Mouse (Mus musculus) gastrocnemius, postnatal 25 days (tissue): ENCODE data around the gene Wdr26. TPM values are rescaled to one million over a fixed set of nuclear protein-coding genes. Genes with fewer than 3 reads are reported as not detected.

Experiments
- DNase-seq: peaks from one replicate; pipeline ENCODE4 v3.0.0; 2022
- long read RNA-seq, 2 experiments: library from polyadenylated mRNA; stranded (forward); transcript quantifications; one replicate each; pipeline ENCODE4 v2.0.0; 2021
- total RNA-seq, 2 experiments: library from RNA; stranded (reverse); gene quantifications; 1 replicate in 1 of 2; 2 replicates in 1 of 2; pipeline ENCODE4 v1.2.3; 2021

The Wdr26 gene
- 10 to 100 TPM; 93.9 to 99.4 TPM for total RNA-seq
- long read RNA-seq, experiment 1, full-length matches to known transcripts: 4 of 63 reads
- long read RNA-seq, experiment 1, partial matches to known transcripts: 2 of 63 reads
- long read RNA-seq, experiment 1, other reads (novel, unspliced or antisense): 57 of 63 reads
- long read RNA-seq, experiment 2, full-length matches to known transcripts: 9 of 55 reads
- long read RNA-seq, experiment 2, partial matches to known transcripts: 4 of 55 reads
- long read RNA-seq, experiment 2, other reads (novel, unspliced or antisense): 42 of 55 reads

GRCm38 (mm10) chr1:181211920-181212633 is at the start of gene Wdr26:
TSS of gene Wdr26 (minus strand) at chr1:181212001.
- DNase-seq: peak; percentile 82

GRCm38 (mm10) chr1:181260949-181261696 is 49.3 kb upstream of the Wdr26 start:
- DNase-seq: no peak

DNA sequence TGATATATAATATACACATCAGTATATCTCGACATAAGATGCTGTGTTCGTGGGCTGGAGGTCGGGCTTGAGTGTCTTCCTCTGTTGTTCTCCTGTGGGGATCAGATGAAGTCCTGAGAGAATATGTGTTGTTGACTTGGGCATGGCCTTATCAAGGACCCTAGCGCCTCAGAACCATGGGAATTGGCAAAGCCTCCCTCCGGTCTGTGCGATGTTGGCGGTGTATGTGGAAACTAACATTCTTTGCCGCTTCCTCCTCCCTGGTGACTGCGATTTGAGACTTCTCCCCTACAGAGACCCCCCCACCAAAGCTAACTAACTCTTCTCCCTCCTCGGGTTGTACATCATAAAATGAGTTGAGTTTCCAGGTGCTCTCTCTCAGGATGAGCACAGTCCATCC is 48.6 kb upstream of the Wdr26 start:
- DNase-seq: no peak

DNA sequence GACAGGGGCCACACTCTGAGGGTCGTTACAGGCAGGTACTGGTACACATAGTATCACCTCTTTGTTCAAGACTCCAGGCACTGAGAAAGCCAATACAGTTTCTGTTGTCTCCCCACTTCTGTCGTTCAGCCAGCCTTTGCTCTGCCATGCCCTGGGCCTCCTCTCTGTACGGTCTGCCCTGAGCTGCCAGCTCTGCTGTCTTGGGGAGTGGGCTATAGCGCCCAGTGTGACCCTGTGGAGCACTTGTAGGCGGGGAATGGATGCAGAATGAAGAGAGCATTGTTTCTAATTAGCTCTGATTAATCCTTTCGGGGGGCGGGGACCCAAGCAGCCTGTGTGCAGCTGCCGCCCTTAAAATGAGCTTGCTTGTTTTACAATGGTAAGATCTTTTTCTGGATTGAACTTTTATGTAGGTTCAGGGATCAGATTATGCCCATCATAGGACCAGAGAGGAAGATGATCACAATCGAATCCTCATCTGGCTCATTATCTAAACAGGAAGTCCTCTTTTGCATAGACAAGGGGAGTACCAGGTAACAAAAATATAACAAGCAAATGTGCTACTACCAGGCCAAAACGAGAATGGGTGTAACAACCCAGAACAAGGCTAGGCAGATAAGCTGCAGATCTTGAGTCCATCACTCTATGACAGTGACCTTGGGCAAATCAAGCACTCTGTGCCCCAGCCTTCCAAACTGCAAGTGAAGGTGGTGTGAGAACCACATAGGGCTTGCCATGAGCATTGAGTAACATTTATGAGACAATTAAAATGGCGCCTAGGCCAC is 48.0 kb upstream of the Wdr26 start:
- DNase-seq: no peak

- DNase-seq: no peak
Observed at GRCm38 (mm10) chr1:181259056-181259455, 47.3 kb upstream of the Wdr26 start.

- no peak for DNase-seq
Observed at GRCm38 (mm10) chr1:181258616-181259015, 46.8 kb upstream of the Wdr26 start.

DNA sequence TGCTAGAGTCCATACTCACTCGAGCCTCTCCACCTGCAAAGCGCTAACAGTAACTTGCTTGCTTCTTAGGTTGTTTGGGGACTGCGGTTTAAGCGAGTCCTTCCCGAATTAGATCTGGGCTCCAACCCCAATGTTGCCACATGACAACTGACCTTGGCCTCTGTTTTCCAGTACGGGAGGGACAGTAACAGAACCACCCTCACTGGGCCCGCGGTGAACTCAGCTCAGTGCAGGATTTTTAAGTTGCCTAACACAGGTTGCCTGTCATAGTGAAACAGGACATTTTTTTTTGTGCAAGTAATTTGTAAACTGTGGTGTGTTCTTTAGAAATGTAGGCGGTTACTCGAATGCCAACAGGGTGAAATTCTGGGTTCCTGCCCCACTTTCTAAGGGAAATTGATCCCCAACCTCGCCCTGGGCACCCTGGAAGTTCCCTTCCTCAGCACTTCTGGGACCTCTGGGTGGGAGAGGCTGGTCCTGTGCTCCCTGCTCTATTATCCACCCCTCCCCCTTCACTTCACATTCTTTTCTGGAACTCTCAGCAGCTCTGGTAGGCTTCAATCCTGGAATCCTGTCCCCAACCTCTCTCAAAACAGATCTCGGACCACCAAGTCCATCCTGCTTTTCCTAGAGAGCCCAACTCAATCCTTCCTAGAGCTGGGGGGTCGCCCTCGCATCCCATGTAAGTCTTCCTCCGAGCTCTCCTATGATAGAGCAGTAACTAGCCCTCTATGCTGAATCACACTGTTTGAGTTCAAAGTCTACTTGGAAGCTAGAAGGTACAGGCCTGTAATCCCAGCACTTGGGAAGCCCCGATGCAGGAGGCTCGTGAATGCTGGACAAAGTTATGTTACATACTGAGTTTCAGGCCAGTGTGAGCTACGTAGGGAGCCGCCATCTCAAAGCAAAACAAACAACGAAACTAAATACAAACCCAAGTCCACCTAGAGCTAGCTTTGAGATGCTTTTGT is 46.1 kb upstream of the Wdr26 start:
- peak; percentile 72 for DNase-seq

DNA sequence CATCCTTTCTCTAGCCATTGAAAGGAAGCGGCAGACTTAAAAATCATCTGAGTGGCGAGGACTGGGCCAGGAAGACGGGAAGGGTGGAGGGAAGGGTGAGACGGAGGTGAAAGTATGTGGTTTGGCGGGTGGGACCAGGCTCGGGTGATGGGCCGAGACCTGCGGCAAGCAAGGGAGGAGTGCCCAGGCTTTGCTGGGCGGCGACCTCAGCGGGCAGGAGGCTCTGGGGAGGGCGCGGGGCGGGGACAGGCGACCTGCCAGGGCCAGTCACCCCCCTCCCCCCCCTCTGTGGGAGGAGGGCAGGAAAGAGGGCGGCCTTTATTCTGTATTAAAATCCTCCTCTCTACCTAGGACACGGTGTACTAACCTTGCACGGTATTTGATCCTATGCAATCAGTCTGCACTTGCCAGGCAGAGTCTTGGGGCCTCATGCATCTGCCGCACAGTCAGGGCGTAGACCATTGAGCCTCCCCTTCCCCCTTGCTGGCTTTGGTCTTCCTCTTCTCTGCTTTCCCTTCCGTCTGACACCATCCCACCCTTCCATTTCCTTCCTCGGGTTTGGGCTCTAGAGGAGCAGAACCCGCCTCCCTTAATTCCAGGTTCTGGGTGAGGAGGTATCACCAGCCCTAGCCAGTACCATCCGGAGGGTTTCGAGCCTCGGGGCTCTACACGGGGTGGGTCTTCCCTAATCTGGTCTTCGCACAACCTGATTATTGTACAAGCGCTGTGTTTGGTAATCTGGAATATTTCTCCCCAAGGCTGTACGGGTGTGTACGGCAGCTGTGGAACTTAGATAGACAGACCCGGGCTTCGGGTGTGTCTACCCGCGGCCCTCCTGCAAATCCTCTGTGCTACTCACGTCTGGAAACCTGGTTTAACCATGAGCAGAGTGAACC is 45.1 kb upstream of the Wdr26 start:
- DNase-seq: peak; percentile 89

DNA sequence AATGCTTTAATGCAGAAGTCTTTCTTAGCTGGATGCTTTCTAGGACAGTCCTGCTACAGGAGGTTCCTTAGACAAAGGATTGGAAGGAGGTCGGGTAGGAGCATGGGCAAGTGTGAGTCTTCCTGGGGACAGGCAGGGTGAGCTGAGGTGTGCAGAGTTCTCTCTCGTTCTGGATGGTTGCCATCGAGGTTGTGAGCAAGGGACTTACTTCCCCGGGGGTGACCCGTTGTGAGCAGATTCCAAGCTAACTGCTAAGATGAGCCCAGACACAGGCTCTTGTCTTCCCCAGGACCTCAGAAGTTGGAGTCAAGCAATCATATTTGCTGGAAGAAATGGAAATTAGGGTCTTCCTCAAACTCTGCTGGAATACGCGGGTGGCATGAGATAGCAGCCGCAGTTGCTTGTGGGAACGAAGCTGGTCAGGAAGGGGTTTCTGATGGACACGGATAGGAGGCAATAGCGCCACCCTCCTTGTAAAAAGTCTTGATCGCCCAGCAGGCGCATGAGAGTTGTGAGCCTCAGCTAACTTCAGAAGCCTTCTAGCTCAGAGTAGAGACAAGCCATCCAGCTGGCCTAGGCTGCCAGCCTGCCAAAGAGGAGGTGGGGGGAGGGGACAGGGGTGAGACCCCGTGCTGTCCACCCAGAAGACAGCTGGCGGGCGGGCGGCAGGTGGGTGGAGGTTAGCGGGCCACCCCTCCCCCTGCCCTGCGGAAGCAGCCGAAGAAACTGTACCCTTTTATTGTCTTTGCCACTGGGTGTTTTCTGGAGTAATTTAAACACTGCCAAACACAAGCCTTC is 44.3 kb upstream of the Wdr26 start:
- peak; percentile 76 for DNase-seq

GRCm38 (mm10) chr1:181255450-181255849 is 43.6 kb upstream of the Wdr26 start:
- DNase-seq: no peak

- no peak for DNase-seq
Observed at GRCm38 (mm10) chr1:181251624-181252023, 39.8 kb upstream of the Wdr26 start.

DNA sequence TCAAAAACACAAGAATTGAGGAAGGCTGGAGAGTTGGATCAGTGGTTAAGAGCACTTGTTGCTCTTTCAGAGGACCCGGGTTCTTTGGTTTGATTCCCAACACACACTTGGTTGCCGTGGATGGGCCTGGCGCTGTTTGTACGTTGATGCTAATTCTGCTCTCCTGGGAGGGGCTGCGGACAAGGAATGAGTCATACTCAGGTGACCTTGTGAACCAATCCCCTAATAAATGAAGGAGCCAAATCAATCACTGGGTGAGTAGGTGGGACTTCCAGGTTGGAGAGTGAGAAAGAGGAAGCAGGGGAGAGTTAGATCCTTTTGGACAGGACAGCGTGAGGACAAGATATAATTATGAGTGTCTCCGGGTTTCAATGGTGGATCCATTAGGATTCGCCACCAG is 39.2 kb upstream of the Wdr26 start:
- DNase-seq: no peak

DNA sequence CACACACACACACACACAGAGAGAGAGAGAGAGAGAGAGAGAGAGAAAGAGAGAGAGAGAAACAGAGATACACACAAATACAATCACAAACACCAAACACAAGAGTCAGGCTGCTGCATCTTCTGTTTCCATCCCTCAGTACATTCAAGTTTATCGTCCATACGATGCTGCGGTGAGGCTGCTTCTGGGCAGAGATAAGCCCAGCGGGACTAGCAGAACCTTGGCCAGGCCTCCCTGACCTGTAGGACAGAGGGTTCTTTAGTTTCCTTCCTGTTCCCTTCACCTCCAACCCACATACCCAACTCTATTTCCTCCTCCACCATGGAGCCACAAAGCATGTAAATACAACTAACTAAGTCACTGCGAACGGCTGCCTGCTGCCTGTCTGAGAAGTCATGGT is 37.7 kb upstream of the Wdr26 start:
- no peak for DNase-seq

GRCm38 (mm10) chr1:181247175-181247574 is 35.4 kb upstream of the Wdr26 start:
- DNase-seq: no peak

GRCm38 (mm10) chr1:181246487-181247138 is 34.8 kb upstream of the Wdr26 start:
- DNase-seq: no peak

DNA sequence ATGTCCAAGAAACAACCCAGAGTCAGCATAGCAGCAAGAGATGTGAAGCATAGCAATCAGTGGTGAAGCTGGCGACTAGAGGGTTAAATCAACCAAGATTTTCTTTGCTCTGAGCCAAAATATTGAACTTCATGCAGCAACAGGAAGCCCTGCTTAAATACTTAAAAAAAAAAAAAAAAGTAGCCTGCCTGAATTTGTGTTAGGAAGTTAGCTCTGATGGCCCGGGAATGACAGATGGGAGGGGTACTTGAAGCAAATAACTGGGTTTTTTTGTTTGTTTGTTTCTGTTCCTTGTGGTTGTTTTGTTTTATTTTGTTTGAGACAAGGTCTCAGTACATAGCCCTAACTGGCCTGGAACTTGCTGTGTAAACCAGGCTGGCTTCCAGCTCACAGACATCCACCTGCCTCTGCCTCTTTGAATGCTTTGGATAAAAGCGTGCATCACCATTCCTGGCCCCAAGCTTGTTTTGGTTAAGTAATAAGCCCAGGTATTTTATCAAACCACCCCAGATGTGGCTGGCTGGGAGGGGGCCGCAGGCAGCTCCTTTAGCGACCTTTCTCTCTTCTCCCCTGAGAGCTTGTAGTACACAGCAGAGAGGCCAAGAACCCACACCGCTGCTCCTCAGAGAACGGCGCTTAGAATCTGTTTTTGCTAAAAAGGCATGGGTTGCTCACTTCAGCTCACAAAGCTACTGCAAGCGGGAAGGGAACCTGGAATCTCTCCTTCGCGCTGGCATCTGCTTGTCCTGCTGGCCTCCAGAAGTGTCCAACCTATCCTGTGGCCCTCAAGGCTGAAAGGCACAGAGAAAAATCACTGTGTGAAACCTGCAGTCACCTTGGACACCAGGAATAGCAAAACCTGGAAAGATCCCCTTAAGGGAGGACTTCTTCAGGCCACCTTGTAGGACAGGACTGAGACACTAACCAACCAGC is 34.0 kb upstream of the Wdr26 start:
- DNase-seq: no peak

- no peak for DNase-seq
Observed at GRCm38 (mm10) chr1:181245067-181245466, 33.3 kb upstream of the Wdr26 start.
